Mouse (Mus musculus) CH12.LX (cell line): ENCODE results near the gene Med20. TPM values are rescaled to one million over a fixed set of nuclear protein-coding genes. Genes with fewer than 3 reads are reported as not detected.

ENCODE experiments used
- DNase-seq: peaks from one replicate; pipeline ENCODE4 v3.0.0-alpha.2; 2013; ENCODE audit errors: extremely low read depth
- H3K27ac ChIP-seq: 2 replicates; pipeline ENCODE4 v1.5.1; 2012; ENCODE audit warnings: low read depth, mild to moderate bottlenecking, control low read depth, moderate library complexity; ENCODE audit not compliant: insufficient read depth
- H3K27me3 ChIP-seq: replicated peaks from 2 replicates; pipeline ENCODE3; 2012; ENCODE audit warnings: inconsistent platforms
- H3K36me3 ChIP-seq, 2 experiments: replicated peaks in 1 of 2; 2 replicates each; pipeline versions ENCODE3 to v1.6.1; 2012; ENCODE audit warnings: inconsistent platforms in 1 of 2, low read length in 1 of 2, mild to moderate bottlenecking in 1 of 2, mixed read lengths in 1 of 2, moderate library complexity in 1 of 2; ENCODE audit not compliant: control insufficient read depth in 1 of 2, insufficient read depth in 1 of 2
- H3K4me1 ChIP-seq, 2 experiments: 2 replicates each; pipeline ENCODE4 v1.6.1; 2012; ENCODE audit warnings: inconsistent platforms in 1 of 2, moderate library complexity in 1 of 2; ENCODE audit not compliant: insufficient read depth in 2 of 2, control insufficient read depth in 1 of 2
- H3K4me2 ChIP-seq: 2 replicates; pipeline ENCODE4 v1.6.1; 2012; ENCODE audit warnings: low read depth, mild to moderate bottlenecking, control low read depth; ENCODE audit not compliant: poor library complexity, insufficient read depth, severe bottlenecking
- H3K4me3 ChIP-seq, 3 experiments: fragments of 150-350 bp in 1 of 3; sonication (generic) in 1 of 3; replicated peaks in 1 of 3; 2 replicates each; pipeline versions ENCODE3 to v1.5.1; 2011 to 2012; ENCODE audit warnings: low read depth in 2 of 3, low read length in 2 of 3, mild to moderate bottlenecking in 2 of 3, moderate library complexity in 2 of 3, control low read depth in 1 of 3, improper control_type of control experiment in 1 of 3, inconsistent platforms in 1 of 3, mixed read lengths in 1 of 3; ENCODE audit not compliant: poor library complexity in 1 of 3
- H3K79me2 ChIP-seq: replicated peaks from 2 replicates; pipeline ENCODE4 v1.6.1; 2012; ENCODE audit warnings: mild to moderate bottlenecking, moderate library complexity; ENCODE audit not compliant: control insufficient read depth, poor library complexity, insufficient read depth, severe bottlenecking; ENCODE audit errors: extremely low read depth
- H3K9ac ChIP-seq: 2 replicates; pipeline ENCODE4 v1.6.1; 2012; ENCODE audit warnings: low read depth, mild to moderate bottlenecking, control low read depth, moderate library complexity; ENCODE audit not compliant: insufficient read depth
- H3K9me3 ChIP-seq: replicated peaks from 2 replicates; pipeline ENCODE3; 2012; ENCODE audit warnings: low read length, inconsistent platforms, mixed read lengths
- BHLHE40 ChIP-seq: IDR thresholded peaks from 2 replicates; pipeline ENCODE4 v1.6.1; 2011; ENCODE audit warnings: mild to moderate bottlenecking, low read depth, low read length, improper control_type of control experiment
- CHD1 ChIP-seq: IDR thresholded peaks from 2 replicates; pipeline ENCODE4 v1.6.1; 2012; ENCODE audit warnings: low read depth, low read length, improper control_type of control experiment, inconsistent platforms
- CTCF ChIP-seq, 2 experiments: IDR thresholded peaks in 1 of 2; conservative IDR thresholded peaks in 1 of 2; 2 replicates each; pipeline ENCODE4 v1.5.1; 2011 to 2012; ENCODE audit warnings: low read depth in 2 of 2, low read length in 2 of 2, improper control_type of control experiment in 1 of 2, inconsistent platforms in 1 of 2, mild to moderate bottlenecking in 1 of 2, moderate library complexity in 1 of 2
- E2F4 ChIP-seq: IDR thresholded peaks from 2 replicates; pipeline ENCODE4 v1.6.1; 2011; ENCODE audit warnings: low read depth, low read length, improper control_type of control experiment; ENCODE audit not compliant: insufficient replicate concordance
- ELF1 ChIP-seq: IDR thresholded peaks from 2 replicates; pipeline ENCODE4 v1.6.1; 2014; ENCODE audit warnings: low read depth, mild to moderate bottlenecking, inconsistent platforms, low read length, improper control_type of control experiment
- EP300 ChIP-seq: IDR thresholded peaks from 2 replicates; pipeline ENCODE4 v1.6.1; 2011; ENCODE audit warnings: low read length, improper control_type of control experiment
- GABPA ChIP-seq: IDR thresholded peaks from 2 replicates; pipeline ENCODE4 v1.6.1; 2012; ENCODE audit warnings: low read depth, low read length, improper control_type of control experiment, inconsistent platforms; ENCODE audit not compliant: insufficient replicate concordance
- HCFC1 ChIP-seq: IDR thresholded peaks from 2 replicates; pipeline ENCODE4 v1.6.1; 2012; ENCODE audit warnings: low read depth, mild to moderate bottlenecking, inconsistent platforms, low read length, improper control_type of control experiment
- IRF4 ChIP-seq: IDR thresholded peaks from 2 replicates; pipeline ENCODE4 v1.6.1; 2014; ENCODE audit warnings: low read depth, mild to moderate bottlenecking, inconsistent platforms, low read length, improper control_type of control experiment
- JUN ChIP-seq: IDR thresholded peaks from 2 replicates; pipeline ENCODE4 v1.6.1; 2011; ENCODE audit warnings: low read depth, mild to moderate bottlenecking, low read length, improper control_type of control experiment, moderate library complexity; ENCODE audit not compliant: insufficient read depth
- JUND ChIP-seq: conservative IDR thresholded peaks from 2 replicates; pipeline ENCODE4 v1.6.1; 2011; ENCODE audit warnings: low read depth, low read length, improper control_type of control experiment
- MAX ChIP-seq: IDR thresholded peaks from 2 replicates; pipeline ENCODE4 v1.6.1; 2011; ENCODE audit warnings: low read length, improper control_type of control experiment
- MAZ ChIP-seq: IDR thresholded peaks from 2 replicates; pipeline ENCODE4 v1.6.1; 2012; ENCODE audit warnings: low read depth, mild to moderate bottlenecking, inconsistent platforms, low read length, improper control_type of control experiment, moderate library complexity
- MYC ChIP-seq: IDR thresholded peaks from 2 replicates; pipeline ENCODE4 v1.6.1; 2011; ENCODE audit warnings: low read depth, mild to moderate bottlenecking, improper control_type of control experiment, low read length
- NELFE ChIP-seq: IDR thresholded peaks from 2 replicates; pipeline ENCODE4 v1.6.1; 2011; ENCODE audit warnings: low read depth, low read length, improper control_type of control experiment
- POLR2A ChIP-seq: IDR thresholded peaks from 2 replicates; pipeline ENCODE4 v1.6.1; 2011; ENCODE audit warnings: low read depth, mild to moderate bottlenecking, improper control_type of control experiment, low read length
- RCOR1 ChIP-seq: conservative IDR thresholded peaks from 2 replicates; pipeline ENCODE4 v1.6.1; 2012; ENCODE audit warnings: low read depth, mild to moderate bottlenecking, inconsistent platforms, low read length, improper control_type of control experiment
- SIN3A ChIP-seq: IDR thresholded peaks from 2 replicates; pipeline ENCODE4 v1.6.1; 2012; ENCODE audit warnings: low read length, improper control_type of control experiment, inconsistent platforms
- SMC3 ChIP-seq: IDR thresholded peaks from 2 replicates; pipeline ENCODE4 v1.6.1; 2011; ENCODE audit warnings: low read depth, low read length, improper control_type of control experiment
- UBTF ChIP-seq: IDR thresholded peaks from 2 replicates; pipeline ENCODE4 v1.6.1; 2012; ENCODE audit warnings: low read depth, mild to moderate bottlenecking, inconsistent platforms, low read length, improper control_type of control experiment, moderate library complexity
- USF1 ChIP-seq: IDR thresholded peaks from 2 replicates; pipeline ENCODE4 v1.6.1; 2014; ENCODE audit warnings: low read depth, mild to moderate bottlenecking, inconsistent platforms, low read length, improper control_type of control experiment
- USF2 ChIP-seq: conservative IDR thresholded peaks from 2 replicates; pipeline ENCODE4 v1.6.1; 2011; ENCODE audit warnings: low read depth, low read length, improper control_type of control experiment
- ZC3H11A ChIP-seq: IDR thresholded peaks from 2 replicates; pipeline ENCODE4 v1.6.1; 2012; ENCODE audit warnings: low read depth, mild to moderate bottlenecking, inconsistent platforms, low read length, improper control_type of control experiment
- ZKSCAN1 ChIP-seq: IDR thresholded peaks from 2 replicates; pipeline ENCODE4 v1.6.1; 2012; ENCODE audit warnings: low read depth, inconsistent platforms, low read length, improper control_type of control experiment, borderline replicate concordance
- ZMIZ1 ChIP-seq: IDR thresholded peaks from 2 replicates; pipeline ENCODE4 v1.6.1; 2012; ENCODE audit warnings: low read depth, mild to moderate bottlenecking, inconsistent platforms, low read length, improper control_type of control experiment
- ZNF384 ChIP-seq: IDR thresholded peaks from 2 replicates; pipeline ENCODE4 v1.6.1; 2012; ENCODE audit warnings: low read depth, low read length, improper control_type of control experiment, inconsistent platforms
- dilution Hi-C: fragments of 300-500 bp; cut with MboI; formaldehyde crosslinking; loops from 2 replicates; pipeline ENCODE4 v1.14.3; 2020; ENCODE audit warnings: low sequenced_read_pairs; ENCODE audit not compliant: extremely low pct_unique_long_range_greater_than_20kb, extremely low pct_ligation_motif_present
- in situ Hi-C: fragments of 300-500 bp; cut with MboI; formaldehyde crosslinking; loops from 3 replicates; pipeline ENCODE4 v1.14.3; 2019; ENCODE audit warnings: low sequenced_read_pairs, low pct_ligation_motif_present, low pct_unique_long_range_greater_than_20kb, mixed read lengths
- polyA plus RNA-seq: library from polyadenylated mRNA; unstranded; fragments of >175 nt; gene quantifications from 2 replicates; pipeline ENCODE4 v1.2.1, GENCODE M21; 2012; ENCODE audit warnings: low read depth; ENCODE audit not compliant: insufficient read length
- total RNA-seq, 2 experiments: library from RNA; depleted of rRNA; stranded (reverse); fragments of 300-350 nt in 1 of 2; fragments of >200 nt in 1 of 2; gene quantifications; 2 replicates each; pipeline ENCODE4 v1.2.3; 2012 to 2014

Med20 gene
- total and polyA plus RNA-seq, 3 experiments: 31.0 to 42.5 (median 31.1) TPM

- Histone ChIP-seq H3K27ac (no peak overlapping the region), H3K79me2 (no peaks in the 10 kb centered on the region), H3K4me1 (no peaks in the 10 kb centered on the region), H3K9me3 (no peaks in the 10 kb centered on the region), H3K36me3 (no peaks in the 10 kb centered on the region), H3K9ac (no peak overlapping the region), H3K27me3 (no peaks in the 10 kb centered on the region), H3K4me3 (no peak overlapping the region), H3K4me2 (no peak overlapping the region)
- dilution Hi-C loops (no loop called here), in situ Hi-C loops (no loop called here)
- DNase-seq: no peak
- TF ChIP-seq USF2 (no peak), CTCF (conservative IDR thresholded peaks at IDR 0.05 in 1 of 2, IDR thresholded peaks at IDR 0.05 in 1 of 2; ENCODE audit: low read depth in 2 of 2, low read length in 2 of 2) (no peak), ZMIZ1 (no peak), RCOR1 (no peak), E2F4 (no peak), POLR2A (no peak), ELF1 (no peak), NELFE (no peak), ZNF384 (no peak), MAX (no peak), EP300 (no peak), HCFC1 (no peak)
- TF ChIP-seq, all 38 proteins: peak for 0
These were observed 48.5 kb upstream of the Med20 start for GRCm38 (mm10) chr17:47562875-47563274.

GRCm38 (mm10) chr17:47564612-47565011 is 46.8 kb upstream of the Med20 start:
- Histone ChIP-seq H3K9me3 (no peaks in the 10 kb centered on the region), H3K27ac (no peak overlapping the region), H3K79me2 (no peaks in the 10 kb centered on the region), H3K36me3 (no peaks in the 10 kb centered on the region), H3K4me2 (no peak overlapping the region), H3K27me3 (no peaks in the 10 kb centered on the region), H3K9ac (no peak overlapping the region), H3K4me3 (no peak overlapping the region), H3K4me1 (no peaks in the 10 kb centered on the region)
- no peak for DNase-seq
- in situ Hi-C loops: no loop called here
- dilution Hi-C loops: no loop called here
- TF ChIP-seq MYC (no peak), SIN3A (no peak), ZKSCAN1 (no peak), ZNF384 (no peak), IRF4 (no peak), JUND (no peak), MAZ (no peak), EP300 (no peak), BHLHE40 (no peak), UBTF (no peak), MAX (no peak), USF1 (no peak), USF2 (no peak), ZC3H11A (no peak), CHD1 (no peak), GABPA (no peak), SMC3 (no peak), JUN (no peak)
